Mouse (Mus musculus): ENCODE measurements around the gene Glo1.

The Glo1 gene

GRCm38 (mm10) chr17:30613350-30613749 is 13.3 kb downstream of the Glo1 start:
- DNase-seq (ENCODE audit: extremely low spot score, low spot score), result no peak

- peak; percentile 97 for DNase-seq (ENCODE audit: extremely low spot score, low spot score)
Measured at GRCm38 (mm10) chr17:30612075-30612859, 14.4 kb downstream of the Glo1 start.

GRCm38 (mm10) chr17:30611221-30612074 is 15.2 kb downstream of the Glo1 start:
- no peak for DNase-seq (ENCODE audit: extremely low spot score, low spot score)

- no peak for DNase-seq (ENCODE audit: extremely low spot score, low spot score)
Measured at GRCm38 (mm10) chr17:30610739-30611138, 15.9 kb downstream of the Glo1 start.

GRCm38 (mm10) chr17:30609980-30610307 is 16.7 kb downstream of the Glo1 start:
- no peak for DNase-seq (ENCODE audit: extremely low spot score, low spot score)

- DNase-seq (ENCODE audit: extremely low spot score, low spot score), result no peak
Measured at GRCm38 (mm10) chr17:30609305-30609979, 17.2 kb downstream of the Glo1 start.

GRCm38 (mm10) chr17:30607909-30608495 is 18.7 kb downstream of the Glo1 start:
- DNase-seq (ENCODE audit: extremely low spot score, low spot score), result no peak

- DNase-seq (ENCODE audit: extremely low spot score, low spot score), result no peak
Measured at GRCm38 (mm10) chr17:30607330-30607729, 19.3 kb downstream of the Glo1 start.

- DNase-seq (ENCODE audit: extremely low spot score, low spot score), result no peak
Measured at GRCm38 (mm10) chr17:30606634-30607081, 20.0 kb downstream of the Glo1 start.

GRCm38 (mm10) chr17:30606206-30606605 is 20.5 kb downstream of the Glo1 start:
- no peak for DNase-seq (ENCODE audit: extremely low spot score, low spot score)

GRCm38 (mm10) chr17:30605001-30605400 is 21.7 kb downstream of the Glo1 start:
- DNase-seq (ENCODE audit: extremely low spot score, low spot score), result no peak

- DNase-seq (ENCODE audit: extremely low spot score, low spot score), result no peak
Measured at GRCm38 (mm10) chr17:30604296-30604695, 22.4 kb downstream of the Glo1 start.

- DNase-seq (ENCODE audit: extremely low spot score, low spot score), result no peak
Measured at GRCm38 (mm10) chr17:30602175-30602574, 24.5 kb downstream of the Glo1 start.

- no peak for DNase-seq (ENCODE audit: extremely low spot score, low spot score)
Measured at GRCm38 (mm10) chr17:30598300-30598699, 28.4 kb downstream of the Glo1 start.

- no peak for DNase-seq (ENCODE audit: extremely low spot score, low spot score)
Measured at GRCm38 (mm10) chr17:30597786-30598185, 28.9 kb downstream of the Glo1 start.

- no peak for DNase-seq (ENCODE audit: extremely low spot score, low spot score)
Measured at GRCm38 (mm10) chr17:30594846-30595245, 31.8 kb downstream of the Glo1 start.

- DNase-seq (ENCODE audit: extremely low spot score, low spot score), result no peak
Measured at GRCm38 (mm10) chr17:30594407-30594806, 32.3 kb downstream of the Glo1 start.

- DNase-seq (ENCODE audit: extremely low spot score, low spot score), result peak; percentile 31
Measured at GRCm38 (mm10) chr17:30590417-30591198, 36.1 kb downstream of the Glo1 start.

- no peak for DNase-seq (ENCODE audit: extremely low spot score, low spot score)
Measured at GRCm38 (mm10) chr17:30583258-30584001, 43.2 kb downstream of the Glo1 start.

- DNase-seq (ENCODE audit: extremely low spot score, low spot score), result no peak
Measured at GRCm38 (mm10) chr17:30582313-30582712, 44.4 kb downstream of the Glo1 start.

All from neural tube, embryonic 10.5 days (tissue).